Mouse (Mus musculus): ENCODE measurements at regions not wholly inside any gene's neighbourhood (a gene's known extent, or its start where the extent isn't known, plus 50 kb on each side); places are given as distances from the start of the nearest gene placed in this dataset.

DNA sequence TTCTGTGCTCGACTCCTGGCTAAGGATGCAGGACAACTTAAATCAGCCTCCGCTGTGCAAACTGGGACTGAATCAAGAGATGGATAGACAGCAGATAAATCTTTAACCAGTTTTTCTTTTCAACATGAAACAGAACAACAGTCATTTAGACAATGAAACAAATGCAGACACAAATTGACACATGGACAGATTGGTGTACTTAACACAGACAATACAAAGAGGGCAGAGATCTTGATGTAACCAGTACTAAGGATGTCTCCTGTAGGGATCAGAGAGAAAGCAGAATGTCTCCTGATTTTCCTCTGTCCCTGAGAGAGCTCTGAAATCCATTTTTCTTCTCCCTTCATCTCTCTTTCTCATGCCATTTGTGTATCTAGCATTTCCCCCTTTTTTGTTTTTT, 1241.5 kb downstream of the Hace1 start:
- TF ChIP-seq CTCF (conservative IDR thresholded peaks at IDR 0.05; ENCODE audit: low read length) = no peak
- no peak for TF ChIP-seq POU5F1 (IDR thresholded peaks at IDR 0.05; ENCODE audit: borderline replicate concordance, low read length)

Measured in E14TG2a.4 (cell line).